Mouse (Mus musculus) cerebellum, adult 11 months (tissue): Measurements from ENCODE around the gene Apex1.
"Not testable (repeated sequence)": the region's sequence is repeated elsewhere in the genome, so short reads cannot be mapped to it uniquely, and the experiment has no call there.

Experiments used
- DNase-seq: peaks from one replicate; pipeline ENCODE4 v3.0.0; 2022

Gene Apex1

DNA sequence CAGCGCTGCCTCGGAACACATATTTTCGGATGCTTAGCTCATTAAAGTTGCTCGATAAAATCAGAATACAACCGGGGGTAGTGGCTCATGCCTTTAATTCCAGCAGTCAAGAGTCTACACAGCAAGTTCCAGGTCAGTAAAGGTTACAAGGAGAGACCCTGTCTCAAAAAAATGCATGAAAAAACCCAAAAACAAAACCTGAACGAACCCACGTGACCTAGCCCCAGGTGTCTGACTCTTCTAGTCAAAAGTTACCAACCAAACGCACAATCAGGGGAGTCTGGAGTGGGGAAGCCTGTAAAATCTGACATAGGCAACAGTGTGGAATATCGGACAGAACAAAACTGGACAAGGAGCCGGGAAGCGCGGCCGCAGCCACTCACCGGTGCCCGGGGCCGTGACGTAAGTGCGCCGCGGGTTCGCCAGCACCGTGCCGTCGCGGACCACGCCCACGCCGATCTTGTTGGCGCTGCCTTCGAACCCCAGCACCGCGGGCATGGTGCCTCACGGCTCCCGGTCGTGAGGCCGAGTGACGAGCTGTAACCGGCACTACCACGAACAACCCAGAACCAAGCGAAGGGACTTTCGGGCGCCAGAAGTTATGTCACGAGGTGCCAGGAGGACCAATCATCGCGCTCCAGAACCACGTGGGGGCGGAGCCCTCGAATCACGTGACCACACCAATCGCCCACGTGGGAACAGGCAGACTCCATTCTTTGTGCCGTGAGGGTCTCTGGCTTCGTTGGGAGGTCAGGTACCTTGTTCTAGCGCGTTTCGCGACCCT lies at the start of gene Apex1, which contains the start of gene Osgep:
Gene Apex1 (plus strand): TSS at position 688 of the 784 bp plus-strand sequence.
Gene Osgep (minus strand): TSS at position 613 of the 784 bp plus-strand sequence.
- peak; percentile 95 for DNase-seq

DNA sequence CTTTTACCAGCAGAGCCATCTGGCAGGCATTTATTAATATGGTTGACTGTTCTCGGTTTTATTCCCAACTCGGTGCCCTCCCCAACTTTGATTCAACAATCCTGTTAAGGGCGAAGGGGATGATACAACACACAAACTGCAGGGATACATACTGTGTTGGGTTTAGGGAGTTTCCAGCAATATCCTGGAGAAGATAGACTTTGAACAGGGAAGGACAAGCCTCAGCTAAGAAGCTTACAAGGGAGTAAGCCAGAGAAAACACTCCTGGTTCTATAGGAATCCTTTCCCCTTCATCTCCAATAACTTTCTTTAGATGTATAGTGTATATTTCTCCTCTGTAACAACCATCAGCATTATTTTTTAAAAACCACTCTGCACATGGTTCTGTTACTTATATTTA lies 49.6 kb upstream of the Apex1 start:
- no peak for DNase-seq

DNA sequence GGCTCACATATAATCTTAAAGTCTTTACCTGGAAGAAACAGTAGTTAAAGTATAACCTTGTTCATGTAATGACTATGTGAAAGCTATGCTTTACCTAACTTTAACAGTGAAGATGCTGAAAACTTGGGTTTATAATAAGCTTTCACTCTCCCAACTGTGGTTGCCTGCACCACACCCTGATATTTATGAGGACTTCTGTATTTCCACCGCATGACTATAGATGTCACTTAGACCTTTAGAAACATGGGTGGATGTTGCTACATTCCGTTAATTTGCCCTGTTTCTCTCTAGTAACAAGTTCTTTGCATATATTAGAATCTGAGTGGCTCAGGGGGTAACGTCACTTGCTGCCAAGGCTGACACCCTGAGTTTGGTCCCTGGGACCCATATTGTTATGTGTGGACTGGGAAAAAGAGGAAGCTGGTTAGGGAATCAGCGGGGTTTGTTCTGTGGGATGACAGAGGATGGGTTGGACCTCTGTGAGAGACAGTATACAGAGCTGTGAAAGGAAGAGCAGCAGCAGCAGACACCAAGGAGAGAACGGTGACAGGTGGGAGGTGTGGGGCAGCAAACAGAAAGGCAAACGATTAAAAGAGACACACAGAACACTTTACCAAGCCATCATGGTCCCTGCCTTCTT lies 49.1 kb upstream of the Apex1 start:
- no peak for DNase-seq

DNA sequence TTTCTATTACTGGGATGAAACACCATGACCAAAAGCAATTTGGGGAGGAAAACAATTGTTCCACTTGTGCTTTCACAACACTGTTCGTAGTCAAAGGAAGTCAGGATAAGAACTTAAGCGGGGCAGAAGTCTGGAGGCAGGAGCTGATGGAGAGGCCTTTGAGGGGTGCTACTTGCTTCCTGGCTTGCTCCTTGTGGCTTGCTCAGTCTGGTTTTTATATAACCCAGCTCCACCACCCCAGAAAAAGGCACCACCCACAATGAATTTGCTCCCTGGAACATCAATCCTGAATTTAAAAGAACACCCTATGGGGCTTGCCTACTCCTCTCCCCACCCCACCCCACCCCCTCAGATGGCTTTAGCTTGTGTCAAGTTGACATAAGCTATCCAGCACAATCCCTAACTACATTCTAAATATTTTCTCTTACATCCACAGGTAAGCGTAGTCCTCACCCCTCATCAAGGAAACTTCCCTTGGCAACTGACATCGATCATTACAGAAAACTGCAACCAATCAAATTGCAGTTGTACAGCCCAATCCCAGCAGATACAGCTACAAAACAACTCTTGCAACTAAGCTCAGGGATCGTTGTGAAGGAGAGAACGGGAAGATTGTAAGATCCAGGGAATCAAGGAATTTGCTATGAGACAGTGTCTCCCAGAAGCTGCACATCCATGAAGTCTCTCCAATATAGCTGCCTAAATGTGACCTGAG lies 48.4 kb upstream of the Apex1 start:
- DNase-seq, result no peak

DNA sequence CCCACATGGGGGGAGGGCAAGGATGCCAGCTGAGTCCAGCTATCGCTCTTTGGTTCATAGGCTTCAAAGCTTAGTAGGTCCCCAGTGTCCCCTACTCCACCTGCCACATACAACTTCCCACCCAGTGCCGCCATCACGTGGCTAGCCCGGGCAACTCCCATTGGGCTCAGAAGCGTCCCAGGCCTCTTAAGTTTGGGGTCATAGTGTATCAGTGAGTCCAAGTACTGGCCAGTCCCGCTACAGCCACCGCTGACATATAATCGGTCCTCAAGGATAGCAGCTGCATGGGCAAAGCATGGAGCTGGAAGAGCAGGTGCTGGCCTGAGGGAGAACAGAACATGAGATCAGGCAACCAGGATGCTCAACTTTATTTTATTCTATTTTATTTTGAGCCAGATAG lies 33.1 kb upstream of the Apex1 start:
- no peak for DNase-seq

DNA sequence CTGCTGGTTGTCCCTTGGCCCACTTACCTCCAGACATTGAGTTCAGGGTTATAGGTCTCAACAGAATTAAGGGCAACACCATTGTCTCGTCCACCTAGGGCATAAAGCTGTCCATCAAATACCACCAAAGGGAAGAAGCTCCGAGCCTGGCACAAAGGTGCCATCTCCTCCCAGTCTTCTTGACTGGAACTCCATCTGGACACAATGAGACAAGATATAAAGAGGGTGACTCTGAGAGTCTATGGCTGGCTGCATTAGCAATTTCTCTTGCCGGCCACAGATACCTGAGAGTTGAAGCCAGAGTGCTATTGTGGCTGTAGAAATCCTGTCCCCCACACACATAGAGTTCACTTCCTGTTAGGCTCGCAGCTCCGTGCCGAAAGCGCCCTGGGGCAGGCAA lies 32.7 kb upstream of the Apex1 start:
- no peak for DNase-seq

DNA sequence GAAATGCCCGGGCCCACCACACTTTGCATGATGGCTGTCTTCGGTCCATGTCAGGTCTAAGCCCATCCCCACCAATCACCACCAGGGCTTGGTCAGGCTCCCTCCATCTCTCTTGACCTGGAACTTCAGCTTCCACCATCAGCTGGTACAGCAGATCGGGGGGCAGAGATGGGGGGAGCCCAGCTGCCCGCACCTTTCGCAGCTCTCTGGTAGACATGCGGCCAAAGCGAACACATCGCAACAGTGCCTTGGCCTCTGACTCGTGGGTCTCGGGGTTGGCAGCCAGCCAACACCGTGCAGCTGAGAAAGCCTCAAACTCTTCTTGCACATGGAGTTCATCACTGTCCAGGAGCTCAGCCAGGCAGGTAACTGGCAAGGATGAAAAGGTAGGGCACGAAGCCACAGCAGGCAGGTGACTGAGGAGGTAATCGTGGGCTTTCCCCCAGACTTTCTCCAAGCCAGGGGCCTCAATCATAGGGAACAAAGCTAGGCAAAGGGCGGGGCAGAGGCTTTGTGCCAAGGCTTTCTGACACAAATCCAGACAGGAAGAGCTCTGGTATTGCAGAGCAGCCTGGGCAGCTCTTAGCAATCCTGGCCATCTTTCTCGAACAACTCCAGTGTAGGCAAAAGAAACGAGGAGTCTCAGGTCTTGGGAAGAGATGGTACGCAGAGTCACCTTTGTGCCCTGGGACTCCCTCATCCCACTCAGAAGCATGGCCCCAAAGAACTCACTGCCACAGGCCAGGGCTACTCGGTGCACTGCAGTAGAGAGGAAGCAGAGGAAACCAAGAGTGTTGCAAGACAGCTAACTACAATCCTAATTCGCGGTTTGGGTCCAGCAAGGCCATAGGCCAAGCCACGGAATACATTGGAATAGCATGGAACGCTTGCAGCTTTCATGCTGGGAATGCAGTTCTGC lies 32.0 kb upstream of the Apex1 start:
- no peak for DNase-seq

DNA sequence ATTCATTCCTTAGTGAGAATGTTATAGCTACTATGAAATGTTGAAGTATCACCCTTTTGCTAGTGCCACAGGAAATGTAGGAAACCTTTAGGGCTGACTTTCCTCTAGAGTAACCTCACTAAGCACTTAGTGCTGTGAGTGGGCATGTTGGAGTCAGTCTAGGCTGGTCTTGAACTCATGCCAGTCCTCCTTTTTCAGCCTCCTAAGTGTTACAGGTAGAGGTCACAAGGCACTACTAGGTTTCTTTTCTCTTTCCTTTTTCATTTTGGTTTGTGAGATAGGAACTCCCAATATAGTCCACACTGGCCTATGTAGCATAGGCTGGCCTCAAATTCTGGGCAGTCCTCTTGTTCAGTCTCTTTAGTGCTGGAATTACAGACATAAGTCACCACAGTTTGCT lies 29.4 kb upstream of the Apex1 start:
- DNase-seq, result no peak

DNA sequence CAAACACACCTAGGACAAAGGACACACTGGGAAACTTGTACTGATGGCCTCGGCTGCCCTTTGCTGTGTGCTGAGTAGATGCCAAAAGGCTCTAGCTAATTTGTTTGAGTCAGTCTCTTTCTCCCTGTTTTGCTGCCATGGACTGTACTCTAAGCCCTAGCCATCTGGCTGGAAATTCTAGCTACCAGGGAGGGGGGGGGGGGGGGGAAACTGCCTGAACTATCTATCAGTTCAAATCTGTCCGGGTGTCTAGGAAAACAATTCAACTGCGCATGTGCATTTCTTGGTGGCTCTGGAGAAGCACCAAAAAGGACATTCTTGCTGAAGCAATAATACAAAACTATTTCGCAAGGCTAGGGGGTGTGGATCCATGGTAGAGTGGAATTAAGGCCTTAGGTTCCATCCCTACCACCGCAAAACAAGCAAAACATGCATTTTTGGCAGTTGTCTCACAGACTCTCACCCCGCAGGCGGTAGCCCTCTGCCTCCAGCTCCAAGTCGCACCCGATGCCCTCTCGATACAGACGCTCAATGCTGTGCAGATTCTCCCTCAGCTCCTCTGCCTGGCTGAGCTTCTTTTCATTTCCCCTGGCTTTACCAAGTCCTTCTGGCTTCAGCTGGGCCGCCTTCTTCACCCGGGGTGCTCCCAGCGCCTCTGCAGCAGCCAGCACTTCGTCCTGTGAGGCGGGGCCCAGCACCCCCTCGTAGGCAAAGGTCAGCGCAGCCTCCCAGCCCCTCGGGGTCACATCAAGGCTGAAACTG lies 28.6 kb upstream of the Apex1 start:
- DNase-seq, result peak; percentile 74

DNA sequence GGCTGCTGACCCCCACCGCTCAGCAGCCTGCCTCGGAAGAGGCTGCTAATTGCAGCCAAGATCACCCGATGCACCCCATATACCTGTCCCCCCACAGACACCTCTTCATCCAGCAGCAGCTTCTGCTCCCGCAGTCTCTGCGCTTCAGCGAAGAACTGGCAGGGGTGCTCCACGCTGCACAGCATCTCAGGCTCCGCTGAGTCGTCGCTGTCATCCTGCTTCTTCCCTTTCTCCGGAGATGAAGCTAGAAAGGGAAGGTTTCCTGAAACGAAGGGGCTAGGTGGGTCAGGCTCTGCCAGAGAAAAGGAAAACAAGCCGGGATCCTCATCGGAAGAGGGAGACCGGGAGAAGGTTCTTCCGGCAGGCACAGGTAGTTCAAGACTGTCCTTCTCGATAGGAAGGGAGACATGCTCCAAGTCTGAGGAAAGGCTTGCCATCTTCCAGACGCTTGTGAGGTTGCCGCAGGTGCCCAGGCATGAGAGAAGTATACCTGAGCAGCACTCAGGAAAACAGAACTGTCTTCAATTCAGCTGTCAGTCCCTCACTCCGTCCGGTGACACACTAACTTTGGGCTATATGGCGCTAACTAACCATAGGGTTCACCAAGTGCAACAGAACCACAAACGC lies 27.9 kb upstream of the Apex1 start:
- DNase-seq, result peak; percentile 52

DNA sequence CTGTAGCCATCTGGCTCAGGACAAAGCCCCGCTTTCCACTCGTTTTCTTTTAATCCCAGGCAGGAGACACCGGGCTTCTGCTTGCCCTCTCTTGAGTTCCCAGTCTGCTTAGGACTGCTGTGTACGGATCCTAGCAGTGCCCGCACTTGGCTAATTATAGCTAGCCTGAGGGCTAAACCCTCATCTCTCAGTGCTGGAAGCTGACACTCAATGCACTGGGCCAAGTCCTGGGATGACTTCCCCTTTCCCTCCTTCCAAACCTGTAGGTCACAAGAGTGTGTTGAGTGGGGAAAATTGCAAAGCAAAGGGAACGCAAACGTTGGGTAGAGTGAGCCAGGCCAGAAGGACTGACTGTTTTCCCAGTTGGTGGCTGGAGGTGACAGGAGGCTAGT lies 27.4 kb upstream of the Apex1 start, which contains the start of gene Klhl33:
Gene Klhl33 (minus strand): TSS at position 134 of the 392 bp plus-strand sequence.
- peak; percentile 45 for DNase-seq

DNA sequence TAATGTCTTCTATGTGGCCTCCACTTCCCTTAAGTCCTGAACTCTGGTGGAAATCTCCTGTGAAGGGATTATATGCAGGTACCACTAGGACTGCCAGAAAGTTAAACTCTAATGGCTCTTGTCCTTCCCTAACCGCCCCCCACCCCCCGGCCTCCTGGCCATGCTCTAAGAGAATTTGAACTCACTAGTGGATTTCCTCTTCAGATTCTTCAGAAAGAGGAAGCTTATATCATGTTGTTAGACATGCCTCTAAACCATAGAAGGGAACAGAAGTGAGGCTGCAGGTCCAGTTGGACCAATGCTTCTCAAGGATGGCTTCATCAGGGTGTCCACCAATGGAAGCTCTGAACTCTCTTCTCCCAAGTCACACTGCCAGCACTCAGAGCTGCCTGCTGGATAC lies 26.8 kb upstream of the Apex1 start:
- not testable (repeated sequence) for DNase-seq

DNA sequence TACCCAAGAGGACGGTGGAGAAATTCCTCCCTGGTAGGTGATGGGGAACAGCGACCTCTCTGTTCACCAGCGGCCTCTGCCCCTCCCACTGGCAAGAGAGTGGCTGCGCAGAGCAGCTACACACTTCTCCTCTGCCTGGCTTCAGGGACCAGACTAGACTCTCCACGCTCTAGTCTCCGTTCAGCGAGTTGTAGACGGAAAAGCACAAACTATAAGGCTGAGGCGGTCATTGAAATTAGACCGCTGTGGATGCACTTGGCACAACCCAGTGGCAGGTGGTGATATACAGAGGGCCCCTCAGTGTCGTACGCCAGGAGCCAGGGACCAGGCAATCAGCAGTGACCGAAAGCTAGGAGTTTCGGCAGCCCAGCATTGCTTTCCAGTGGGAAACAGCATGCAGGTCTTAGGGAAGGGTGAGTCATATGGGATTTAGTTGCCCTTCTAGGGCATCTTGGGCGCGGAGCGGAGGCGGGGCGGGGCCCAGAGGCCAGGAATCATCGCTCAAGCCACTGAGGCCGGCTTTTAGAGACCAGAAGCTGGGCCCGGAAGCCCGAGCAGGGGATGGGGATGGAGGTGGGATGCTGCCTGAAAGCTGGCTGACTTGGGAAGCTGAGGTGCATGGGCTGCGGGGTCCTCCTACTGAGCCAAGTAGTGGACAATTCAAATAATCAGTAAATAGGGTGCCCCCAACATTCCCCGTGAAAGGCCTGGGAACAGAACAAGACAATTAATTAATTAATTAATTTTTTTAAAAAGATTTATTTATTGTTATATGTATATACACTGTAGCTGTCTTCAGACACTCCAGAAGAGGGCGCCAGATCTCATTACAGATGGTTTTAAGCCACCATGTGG lies 20.6 kb upstream of the Apex1 start:
- DNase-seq, result peak; percentile 57

DNA sequence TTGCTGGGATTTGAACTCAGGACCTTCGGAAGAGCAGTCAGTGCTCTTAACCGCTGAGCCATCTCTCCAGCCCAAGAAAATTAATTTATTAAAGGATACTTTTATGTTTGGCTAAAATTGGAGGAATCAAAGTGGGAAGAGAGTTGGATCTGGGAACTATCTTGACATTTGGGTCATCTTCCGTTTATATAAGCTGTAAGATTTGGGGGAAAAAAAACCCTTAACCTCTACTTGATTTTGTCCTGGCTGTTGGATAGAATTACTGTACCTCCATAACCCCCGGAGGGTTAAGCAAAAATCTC lies 20.0 kb upstream of the Apex1 start:
- no peak for DNase-seq

DNA sequence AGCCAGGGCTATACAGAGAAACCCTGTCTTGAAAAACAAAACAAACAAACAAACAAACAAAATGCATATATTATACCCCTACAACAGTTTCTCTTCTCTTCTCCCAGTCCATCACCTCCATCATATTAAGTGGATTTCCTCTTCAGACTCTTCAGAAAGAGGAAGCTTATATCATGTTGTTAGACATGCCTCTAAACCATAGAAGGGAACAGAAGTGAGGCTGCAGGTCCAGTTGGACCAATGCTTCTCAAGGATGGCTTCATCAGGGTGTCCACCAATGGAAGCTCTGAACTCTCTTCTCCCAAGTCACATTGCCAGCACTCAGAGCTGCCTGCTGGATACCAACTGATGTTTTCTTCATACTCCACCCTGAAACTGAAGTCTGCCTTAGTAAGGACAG lies 19.4 kb upstream of the Apex1 start:
- DNase-seq, result not testable (repeated sequence)

DNA sequence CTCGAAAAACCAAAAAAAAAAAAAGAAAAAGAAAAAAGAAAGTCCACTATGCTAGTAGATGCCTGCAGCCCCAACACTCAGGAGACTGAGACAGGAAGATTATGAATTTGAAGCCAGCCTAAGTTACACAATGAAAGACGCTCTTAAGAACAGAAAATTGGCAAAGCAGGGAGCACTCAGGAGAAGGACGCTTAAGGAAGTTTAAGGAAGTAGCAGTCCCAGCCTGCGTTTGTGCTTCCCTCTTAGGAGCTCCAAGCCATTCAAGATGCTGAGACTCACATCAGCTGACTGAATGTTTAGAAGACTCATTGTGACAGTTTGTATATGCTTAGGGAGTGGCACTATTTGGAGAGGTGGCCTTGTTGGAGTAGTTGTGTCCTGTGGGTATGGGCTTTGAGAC lies 16.6 kb upstream of the Apex1 start:
- no peak for DNase-seq

DNA sequence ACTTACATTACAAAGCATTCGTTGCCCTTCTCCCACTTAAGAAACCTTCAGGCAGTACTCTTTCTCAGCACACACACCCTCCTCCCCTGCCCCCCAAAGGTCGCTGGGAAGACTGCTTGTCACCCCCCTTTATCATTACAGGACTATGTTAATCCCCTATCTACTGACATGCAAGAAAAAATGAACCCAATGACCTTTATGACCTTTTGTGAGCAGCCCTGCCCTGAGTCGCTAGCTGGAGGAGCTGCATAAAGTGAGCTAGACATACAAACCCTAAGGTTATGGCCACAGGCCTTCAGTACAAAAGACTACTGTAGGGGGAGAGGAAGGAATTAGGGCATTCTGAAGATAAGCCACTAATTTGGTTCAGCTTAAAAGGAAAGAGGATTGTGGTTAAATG lies 13.4 kb upstream of the Apex1 start:
- DNase-seq, result no peak

DNA sequence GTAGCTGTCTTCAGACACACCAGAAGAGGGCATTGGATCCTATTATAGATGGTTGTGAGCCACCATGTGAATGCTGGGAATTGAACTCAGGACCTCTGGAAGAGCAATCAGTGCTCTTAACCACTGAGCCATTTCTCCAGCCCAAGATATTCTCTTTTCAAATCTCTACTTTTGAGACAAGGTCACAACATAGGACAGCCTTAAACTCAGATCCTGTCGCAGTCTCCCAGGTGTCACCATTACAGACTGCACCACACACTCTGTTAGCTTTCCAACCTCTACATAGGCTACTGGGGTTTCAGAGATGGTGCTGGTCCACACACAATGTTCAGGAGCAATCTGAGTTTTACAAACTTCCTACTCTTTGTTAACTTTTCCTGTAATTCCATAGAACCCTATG lies 1.3 kb upstream of the Apex1 start:
- DNase-seq, result not testable (repeated sequence)

DNA sequence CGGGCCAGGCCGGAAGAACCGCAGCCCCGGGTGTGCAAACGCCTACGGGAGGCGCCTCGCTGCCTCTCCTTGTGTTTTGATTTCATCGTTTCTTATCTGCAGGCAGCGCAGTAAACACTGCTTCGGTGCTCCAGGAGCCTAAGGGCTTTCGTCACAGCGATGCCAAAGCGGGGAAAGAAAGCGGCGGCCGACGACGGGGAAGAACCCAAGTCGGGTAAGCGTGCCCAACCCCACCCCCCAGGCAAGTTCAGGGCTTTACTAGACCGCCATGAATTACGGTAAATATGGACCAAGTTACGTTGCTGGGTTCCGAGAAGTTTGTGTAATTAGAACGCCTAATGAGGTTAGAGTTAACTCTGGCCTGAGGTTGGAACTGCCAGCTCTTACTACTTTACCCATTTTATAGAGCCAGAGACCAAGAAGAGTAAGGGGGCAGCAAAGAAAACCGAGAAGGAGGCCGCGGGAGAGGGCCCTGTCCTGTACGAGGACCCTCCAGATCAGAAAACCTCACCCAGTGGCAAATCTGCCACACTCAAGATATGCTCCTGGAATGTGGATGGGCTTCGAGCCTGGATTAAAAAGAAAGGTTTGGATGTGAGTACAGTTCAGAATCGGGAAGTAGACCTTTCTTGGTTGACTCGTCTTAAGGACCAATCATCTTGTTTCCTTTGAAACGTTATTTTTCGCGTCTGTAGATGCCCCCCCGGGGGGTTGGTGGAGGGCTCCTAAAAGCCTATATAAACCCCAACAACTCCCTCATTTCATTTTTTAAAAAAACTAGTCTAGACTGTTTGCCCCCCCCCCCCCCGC lies 548 bp downstream of the Apex1 start:
- DNase-seq, result no peak

DNA sequence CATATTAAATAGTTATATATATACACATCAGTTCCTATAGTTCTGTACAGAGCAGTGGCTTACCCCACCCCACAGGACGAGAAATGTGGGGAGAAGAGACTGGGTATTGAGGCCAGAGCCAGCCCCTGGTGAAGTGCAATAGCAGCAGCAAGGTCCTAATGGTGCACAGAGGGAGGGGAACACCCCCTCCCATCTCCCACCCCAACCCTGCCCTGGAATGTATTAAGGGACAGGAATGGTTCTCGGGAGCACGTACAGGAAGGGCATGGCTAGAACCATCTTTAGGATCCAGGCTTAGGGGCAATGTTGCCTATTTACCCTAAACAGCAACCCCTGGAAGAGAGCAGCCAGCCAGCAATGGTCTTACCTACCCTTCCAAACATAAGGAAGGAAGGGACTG lies 2.6 kb downstream of the Apex1 start:
- no peak for DNase-seq
